11 mouse cellular contexts compared by ENCODE assay signal in the genomic region with DNA sequence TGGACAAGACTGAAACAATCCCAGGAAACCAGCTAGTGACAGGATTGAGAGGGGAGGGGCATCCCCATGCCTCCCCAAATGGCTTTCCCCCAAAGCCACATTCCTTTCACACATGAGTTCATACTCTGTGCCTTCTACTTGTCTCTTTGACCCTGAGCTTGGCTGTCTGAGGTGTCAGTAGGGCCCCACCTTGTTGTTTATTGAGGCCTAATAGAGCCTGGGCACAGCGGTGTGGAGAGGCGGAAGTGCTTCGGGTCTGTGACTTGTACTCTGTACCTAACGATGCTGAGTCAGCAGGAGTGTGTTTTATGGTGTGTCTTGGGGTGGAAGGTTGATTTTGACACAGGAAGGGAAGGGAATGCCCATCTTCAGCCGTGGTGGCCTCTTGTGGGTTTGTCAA. TPM values are rescaled to one million over a fixed set of nuclear protein-coding genes. Genes with fewer than 3 reads are reported as not detected.
DNase-seq lines count a peak whose midpoint lies in the region; ATAC-seq and TF ChIP-seq lines count a peak whose summit lies in the region.
"Had no signal": no experiment of that assay in that cellular context is flagged by ENCODE, and none has a peak within 500 bp of the region (broad histone marks: within the 10 kb centered on the region; RNA-seq: fewer than 3 reads in every experiment).

No protein-coding gene starts in this region.

- H3K27me3 ChIP-seq in lung, postnatal 0 days (replicated peaks; ENCODE audit: insufficient read depth, low read length): no peaks in the 10 kb centered on the region
- no peaks in the 10 kb centered on the region for H3K27me3 ChIP-seq in kidney, embryonic 16.5 days (ENCODE audit: insufficient read depth, low read length)
- H3K27me3 ChIP-seq in stomach, postnatal 0 days (ENCODE audit: control insufficient read depth, insufficient read depth, low read length): no peaks in the 10 kb centered on the region
- no peaks in the 10 kb centered on the region for H3K27me3 ChIP-seq in hindbrain, embryonic 16.5 days (replicated peaks; ENCODE audit: control insufficient read depth, insufficient read depth, low read length)
- H3K27me3 ChIP-seq: midbrain, embryonic 15.5 days had no signal

- no peak overlapping the region for H3K9ac ChIP-seq in lung, postnatal 0 days (replicated peaks; ENCODE audit: low read depth)
- no peak overlapping the region for H3K9ac ChIP-seq in kidney, embryonic 16.5 days (replicated peaks; ENCODE audit: low read length)
- no peak overlapping the region for H3K9ac ChIP-seq in stomach, postnatal 0 days (ENCODE audit: low read length)
- no peak overlapping the region for H3K9ac ChIP-seq in hindbrain, embryonic 16.5 days (ENCODE audit: low read depth, low read length)
- H3K9ac ChIP-seq: midbrain, embryonic 15.5 days had no signal

- TF ChIP-seq EP300 in lung, postnatal 0 days (IDR thresholded peaks at IDR 0.05): no peak
- TF ChIP-seq EP300 in stomach, postnatal 0 days (optimal IDR thresholded peaks at IDR 0.05): no peak

- no peaks in the 10 kb centered on the region for H3K36me3 ChIP-seq in lung, postnatal 0 days (ENCODE audit: insufficient read depth, low read length)
- H3K36me3 ChIP-seq in kidney, embryonic 16.5 days (ENCODE audit: insufficient read depth, low read length): no peaks in the 10 kb centered on the region
- H3K36me3 ChIP-seq in stomach, postnatal 0 days (ENCODE audit: control insufficient read depth, insufficient read depth, low read length): no peaks in the 10 kb centered on the region
- H3K36me3 ChIP-seq in hindbrain, embryonic 16.5 days (ENCODE audit: control insufficient read depth, insufficient read depth, low read length): no peaks in the 10 kb centered on the region
- H3K36me3 ChIP-seq: midbrain, embryonic 15.5 days had no signal

- no peak for DNase-seq in gastrocnemius, adult 2 months
- no peak for DNase-seq in gastrocnemius, adult 18-20 months (ENCODE audit: low spot score)
- DNase-seq in lung, postnatal 0 days (ENCODE audit: low spot score): peak; percentile 58
- no peak for DNase-seq in lung, adult 2 months
- DNase-seq in stomach, postnatal 0 days (ENCODE audit: low spot score): peak; percentile 75
- no peak for DNase-seq in right cerebral cortex, adult 18-20 months

- H3K4me1 ChIP-seq in lung, postnatal 0 days (ENCODE audit: insufficient read depth, low read depth, low read length): peaks cover 11% of the 10 kb centered on the region; the same call in 1 of the 2 replicates
- H3K4me1 ChIP-seq in lung, adult 2 months (ENCODE audit: control insufficient read depth, insufficient read depth, low read length): peaks cover 30% of the 10 kb centered on the region
- peaks cover 18% of the 10 kb centered on the region for H3K4me1 ChIP-seq in kidney, embryonic 16.5 days (ENCODE audit: insufficient read depth, low read length)
- H3K4me1 ChIP-seq in stomach, postnatal 0 days (replicated peaks; ENCODE audit: control insufficient read depth, insufficient read depth): peaks cover 5% of the 10 kb centered on the region; the same call in 1 of the 2 replicates
- H3K4me1 ChIP-seq in hindbrain, embryonic 16.5 days (ENCODE audit: control insufficient read depth, insufficient read depth, low read depth, low read length): no peaks in the 10 kb centered on the region; the same call in 1 of the 2 replicates
- H3K4me1 ChIP-seq: midbrain, embryonic 15.5 days had no signal

- peak; percentile 63 for ATAC-seq in lung, postnatal 0 days
- ATAC-seq in kidney, embryonic 16.5 days (ENCODE audit: low FRiP score, low TSS enrichment): peak; percentile 91
- ATAC-seq in stomach, postnatal 0 days (ENCODE audit: low FRiP score, low TSS enrichment): peak; percentile 91
- ATAC-seq in hindbrain, embryonic 16.5 days: no peak
- ATAC-seq: inflammation-experienced regulatory T-cells, adult 6 months; midbrain, embryonic 15.5 days had no signal

- no peak for TF ChIP-seq POLR2A in lung, adult 2 months (IDR thresholded peaks at IDR 0.05; ENCODE audit: borderline replicate concordance, extremely low read depth, low read depth, low read length)

- H3K4me3 ChIP-seq in gastrocnemius, adult 2 months: no peak overlapping the region
- H3K4me3 ChIP-seq in lung, postnatal 0 days (ENCODE audit: low read depth, low read length): no peak overlapping the region
- H3K4me3 ChIP-seq in lung, adult 2 months (replicated peaks; ENCODE audit: extremely low read depth, low read depth, low read length): no peak overlapping the region
- no peak overlapping the region for H3K4me3 ChIP-seq in kidney, embryonic 16.5 days (ENCODE audit: low read length)
- no peak overlapping the region for H3K4me3 ChIP-seq in stomach, postnatal 0 days (ENCODE audit: low read depth, low read length)
- no peak overlapping the region for H3K4me3 ChIP-seq in hindbrain, embryonic 16.5 days (ENCODE audit: low read length)
- H3K4me3 ChIP-seq: midbrain, embryonic 15.5 days had no signal

- intact Hi-C loops in gastrocnemius, adult 2 months (cut with DNase I): no loop called here

- 31% methylated on average over 5 of the region's 5 CpGs for WGBS in lung, postnatal 0 days
- 24% methylated on average over 5 of the region's 5 CpGs for WGBS in lung, adult 2 months
- 10% methylated on average over 5 of the region's 5 CpGs for WGBS in kidney, embryonic 16.5 days
- 31% methylated on average over 5 of the region's 5 CpGs for WGBS in stomach, postnatal 0 days
- 79% methylated on average over 5 of the region's 5 CpGs for WGBS in hindbrain, embryonic 16.5 days

- no peak for TF ChIP-seq CTCF in gastrocnemius, adult 2 months (IDR thresholded peaks at IDR 0.05)
- TF ChIP-seq CTCF in lung, postnatal 0 days (IDR thresholded peaks at IDR 0.05): no peak
- no peak for TF ChIP-seq CTCF in lung, adult 2 months (IDR thresholded peaks at IDR 0.05; ENCODE audit: insufficient read depth, low read length)
- TF ChIP-seq CTCF in stomach, postnatal 0 days (IDR thresholded peaks at IDR 0.05; ENCODE audit: low read depth): no peak

- peak overlapping the region; percentile 66; the same call in 1 of the 2 replicates for H3K27ac ChIP-seq in gastrocnemius, adult 2 months
- H3K27ac ChIP-seq in lung, postnatal 0 days (ENCODE audit: low read length): no peak overlapping the region
- H3K27ac ChIP-seq in kidney, embryonic 16.5 days (ENCODE audit: low read length): peak overlapping the region; percentile 70
- H3K27ac ChIP-seq in stomach, postnatal 0 days (replicated peaks): peak overlapping the region; percentile 63
- no peak overlapping the region for H3K27ac ChIP-seq in hindbrain, embryonic 16.5 days (ENCODE audit: low read depth, low read length)
- H3K27ac ChIP-seq: midbrain, embryonic 15.5 days had no signal

- no peaks in the 10 kb centered on the region for H3K9me3 ChIP-seq in lung, postnatal 0 days (ENCODE audit: low read length)
- H3K9me3 ChIP-seq in kidney, embryonic 16.5 days (ENCODE audit: low read length): no peaks in the 10 kb centered on the region
- H3K9me3 ChIP-seq in stomach, postnatal 0 days (ENCODE audit: control insufficient read depth, low read length): no peaks in the 10 kb centered on the region
- H3K9me3 ChIP-seq in hindbrain, embryonic 16.5 days (ENCODE audit: control insufficient read depth, low read length): no peaks in the 10 kb centered on the region
- H3K9me3 ChIP-seq: midbrain, embryonic 15.5 days had no signal

- H3K4me2 ChIP-seq in lung, postnatal 0 days (replicated peaks; ENCODE audit: low read depth, low read length): no peak overlapping the region
- H3K4me2 ChIP-seq in kidney, embryonic 16.5 days (replicated peaks; ENCODE audit: low read depth, low read length): 0 out of 2 replicates have a peak overlapping the region, but pooled peaks have one; percentile 6
- H3K4me2 ChIP-seq in stomach, postnatal 0 days (replicated peaks; ENCODE audit: low read depth): no peak overlapping the region
- H3K4me2 ChIP-seq in hindbrain, embryonic 16.5 days (ENCODE audit: low read length): no peak overlapping the region
- H3K4me2 ChIP-seq: midbrain, embryonic 15.5 days had no signal

RNA-seq across cellular contexts. Expression of gene Mical2, which starts 26.4 kb away (rescaled TPM):
- total RNA-seq in gastrocnemius, adult 2 months (2021): 100 to 1,000 TPM; 124 to 136 TPM
- 100 to 1,000 TPM; 166 to 180 TPM for total RNA-seq in gastrocnemius, adult 18-20 months (2021)
- polyA plus RNA-seq in lung, postnatal 0 days (2015; fragmentation: Nextera tagmentation; extraction: Ambion mirVana): 19.7 and 21.5 TPM in 2 replicates
- 49.0 and 58.2 TPM in 2 replicates for polyA plus RNA-seq in lung, adult 2 months (2012; rRNA removed)
- polyA plus RNA-seq in kidney, embryonic 16.5 days (2015; fragmentation: Nextera tagmentation; extraction: Ambion mirVana): 7.9 and 8.3 TPM in 2 replicates
- 8.4 and 8.8 TPM in 2 replicates for polyA plus RNA-seq in stomach, postnatal 0 days (2015; fragmentation: Nextera tagmentation; extraction: Ambion mirVana)
- polyA plus RNA-seq in hindbrain, embryonic 16.5 days (2015; fragmentation: Nextera tagmentation; extraction: Ambion mirVana): 6.0 and 7.2 TPM in 2 replicates
- total RNA-seq: MEL had no signal

Comparison
In these comparisons a context has a peak if more than half of its experiments do, and no peak if none do; other contexts are left out.
1. DNase-seq: peak in lung, postnatal 0 days (single experiment) and stomach, postnatal 0 days (single experiment); none in gastrocnemius, adult 2 months (single experiment), gastrocnemius, adult 18-20 months (single experiment), lung, adult 2 months (single experiment) and right cerebral cortex, adult 18-20 months (single experiment).
2. H3K27ac ChIP-seq: peak in gastrocnemius, adult 2 months (single experiment), kidney, embryonic 16.5 days (single experiment) and stomach, postnatal 0 days (single experiment); none in lung, postnatal 0 days (single experiment) and hindbrain, embryonic 16.5 days (single experiment).